Mouse (Mus musculus) right cerebral cortex, postnatal 14 days (tissue): Measurements from ENCODE around the gene Dnajc13.

ENCODE experiments used
- DNase-seq: peaks from one replicate; pipeline ENCODE4 v3.0.0; 2022

Gene Dnajc13

DNA sequence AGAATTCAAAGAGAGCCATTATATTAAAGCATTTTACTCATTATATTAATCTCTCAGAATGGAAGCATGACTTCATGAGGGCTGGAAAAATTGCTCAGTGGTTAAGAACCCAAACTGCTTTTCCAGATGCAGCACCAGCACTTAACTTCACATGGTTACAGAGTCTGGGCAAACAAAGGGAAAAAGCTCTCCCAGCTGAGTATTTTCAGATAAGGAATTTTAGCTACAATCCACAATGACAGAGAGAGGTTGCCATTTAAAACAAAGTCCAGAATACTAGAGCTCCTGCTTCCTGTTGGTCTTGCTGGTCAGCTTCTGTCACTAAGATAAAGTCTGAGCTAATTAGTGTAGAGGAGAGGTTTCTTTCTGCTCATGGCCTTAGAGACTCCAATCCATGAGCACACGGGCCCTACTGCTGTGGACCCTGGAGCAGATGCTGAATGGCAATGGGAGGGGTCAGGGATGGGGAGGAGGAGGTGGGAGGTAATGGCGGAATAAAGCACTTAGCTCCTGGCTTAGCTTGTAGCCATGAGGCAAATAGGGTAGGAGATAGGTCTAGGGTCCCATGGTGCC lies 154.1 kb downstream of the Dnajc13 start:
- DNase-seq = no peak

DNA sequence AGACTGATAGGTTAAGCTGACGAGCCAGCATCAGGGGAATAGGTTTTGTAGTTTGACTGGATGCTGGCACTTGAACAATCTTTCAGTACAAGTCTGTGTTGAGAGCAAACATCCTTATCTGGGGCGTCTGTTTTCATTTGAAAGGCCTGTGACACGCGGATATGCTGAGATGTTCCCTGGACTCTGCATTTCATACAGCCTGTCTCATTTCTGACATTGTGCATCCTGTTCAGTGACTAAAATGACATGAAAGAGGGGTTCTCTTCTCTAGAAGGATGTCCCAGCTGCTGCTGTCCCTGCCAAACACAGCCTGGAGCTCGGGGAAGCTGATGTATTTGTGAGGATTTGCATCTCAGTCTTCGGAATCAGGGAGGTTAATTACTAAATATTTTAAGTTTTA lies 155.2 kb downstream of the Dnajc13 start:
- no peak for DNase-seq

DNA sequence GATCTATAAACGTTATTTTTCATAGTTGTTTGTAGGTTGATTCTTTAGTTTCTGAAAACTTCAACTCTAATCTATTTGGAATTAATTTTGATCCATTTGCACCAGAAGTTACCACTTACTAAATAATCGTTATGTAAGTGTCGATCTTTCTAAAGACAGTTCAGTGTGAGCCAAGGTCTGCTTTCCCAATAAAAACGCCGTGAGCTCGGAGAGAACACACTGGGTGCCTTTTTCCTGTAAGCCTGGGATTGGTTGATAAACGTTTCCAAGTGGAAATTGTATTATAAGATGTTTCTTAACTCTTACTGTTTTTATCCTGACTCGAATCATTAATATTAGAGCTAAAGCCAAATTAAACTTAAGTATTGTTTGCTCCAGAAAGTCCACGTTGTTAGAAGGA lies 155.8 kb downstream of the Dnajc13 start:
- DNase-seq = no peak

DNA sequence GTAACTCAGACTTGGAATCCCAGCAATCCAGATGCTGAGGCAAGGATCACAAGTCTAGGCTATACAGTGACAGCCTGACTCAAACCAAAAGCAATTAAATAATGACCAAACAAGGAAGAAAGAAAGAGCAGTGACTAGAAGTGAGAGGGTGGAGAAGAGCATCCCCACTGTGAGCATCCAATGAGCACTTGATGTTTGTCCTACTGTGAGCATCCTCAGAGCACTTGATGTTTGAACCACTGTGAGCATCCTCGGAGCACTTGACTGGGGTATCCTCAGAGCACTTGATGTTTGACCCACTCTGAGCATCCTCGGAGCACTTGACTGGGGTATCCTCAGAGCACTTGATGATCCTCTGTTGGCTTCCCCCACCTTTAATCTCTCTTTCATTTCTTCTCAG lies 157.7 kb downstream of the Dnajc13 start:
- no peak for DNase-seq

DNA sequence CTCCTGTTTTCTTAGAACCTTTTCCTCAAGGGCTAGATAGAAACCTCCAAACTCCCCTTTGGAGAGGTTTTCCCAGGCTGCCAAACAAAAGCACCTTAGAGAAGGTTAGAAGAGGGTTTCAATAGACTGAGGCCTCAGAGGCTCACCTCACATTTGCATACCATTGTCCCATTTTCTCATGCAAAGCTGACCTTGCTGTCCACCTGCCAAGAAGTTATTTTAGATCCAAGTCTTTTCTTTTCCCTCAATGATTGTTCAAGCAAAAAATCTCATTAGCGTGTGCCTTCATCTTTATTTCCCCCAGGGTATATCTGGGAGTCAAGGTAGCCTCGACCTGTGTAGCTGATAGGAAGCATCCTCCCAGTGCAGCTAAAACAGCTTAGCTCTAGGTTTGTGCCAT lies 159.8 kb downstream of the Dnajc13 start:
- DNase-seq = no peak

DNA sequence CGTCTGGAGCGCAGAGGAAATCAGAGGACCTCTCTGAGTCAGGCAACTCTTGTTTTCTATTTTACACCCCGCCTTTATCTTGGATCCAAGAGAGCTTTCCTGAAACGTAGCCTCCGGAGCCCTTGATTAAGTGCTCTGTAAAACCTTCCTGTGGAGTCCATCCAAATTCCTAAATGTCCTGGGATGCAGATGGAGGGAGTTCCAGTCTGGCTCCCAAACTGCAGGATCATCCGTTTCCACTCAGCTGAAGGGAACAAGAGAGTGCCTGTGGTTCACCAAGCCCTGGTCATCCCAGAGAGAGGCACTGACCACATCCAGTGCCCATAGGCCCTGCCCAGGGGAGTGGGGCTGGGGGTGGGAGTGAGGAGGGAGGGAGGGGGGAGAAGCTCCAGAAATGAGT lies 160.4 kb downstream of the Dnajc13 start:
- no peak for DNase-seq

DNA sequence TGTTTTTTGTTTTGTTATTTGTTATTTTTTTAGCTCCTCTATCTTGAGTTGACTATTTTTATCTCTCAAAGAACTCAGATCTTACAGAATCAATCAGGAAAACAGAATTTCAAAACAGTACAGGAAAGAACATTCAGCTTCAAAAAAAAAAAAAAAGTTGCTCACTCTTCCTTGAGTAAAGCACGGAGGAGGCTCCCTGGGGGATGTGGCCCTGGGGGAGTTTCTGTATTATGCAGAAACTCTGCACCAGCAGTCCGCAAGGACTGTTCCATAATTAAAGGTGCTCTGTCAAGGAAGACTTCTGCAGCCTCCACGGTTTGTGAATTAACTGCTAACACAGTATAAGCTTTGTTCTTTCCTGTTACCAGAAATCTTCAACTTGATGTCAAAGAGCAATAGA lies 161.3 kb downstream of the Dnajc13 start:
- DNase-seq = no peak
